ENCODE assay signal across 21 mouse cellular contexts in the genomic region with DNA sequence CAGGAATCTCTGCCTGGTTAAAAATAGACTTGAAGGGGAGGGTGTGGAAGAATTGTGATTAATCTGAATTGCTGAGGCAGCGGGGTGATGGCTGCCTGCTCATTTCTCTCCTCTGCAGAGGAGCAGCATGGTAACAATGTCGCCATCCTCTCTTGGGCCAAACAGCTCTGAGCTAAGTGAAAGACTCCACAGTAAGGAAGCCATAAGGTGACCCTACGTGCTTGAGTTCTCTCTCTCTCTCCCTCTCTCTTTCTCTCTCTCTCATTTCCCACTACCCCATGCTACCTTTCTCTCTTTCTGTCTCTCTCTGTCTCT. TPM values are rescaled to one million over a fixed set of nuclear protein-coding genes. Genes with fewer than 3 reads are reported as not detected.
DNase-seq lines count a peak whose midpoint lies in the region; ATAC-seq lines count a peak whose summit lies in the region.
"Had no signal": no experiment of that assay in that cellular context is flagged by ENCODE, and none has a peak within 500 bp of the region (broad histone marks: within the 10 kb centered on the region; RNA-seq: fewer than 3 reads in every experiment).

No protein-coding gene starts in this region.

- H3K4me2 ChIP-seq in midbrain, embryonic 11.5 days: no peak overlapping the region
- H3K4me2 ChIP-seq in hindbrain, embryonic 12.5 days (replicated peaks): no peak overlapping the region
- no peak overlapping the region for H3K4me2 ChIP-seq in midbrain, embryonic 12.5 days (replicated peaks)
- no peak overlapping the region for H3K4me2 ChIP-seq in neural tube, embryonic 15.5 days
- H3K4me2 ChIP-seq: embryonic facial prominence, embryonic 12.5 days; heart, embryonic 12.5 days; kidney, embryonic 15.5 days had no signal

- no peak overlapping the region for H3K4me3 ChIP-seq in midbrain, embryonic 11.5 days (ENCODE audit: low read depth, low read length)
- H3K4me3 ChIP-seq in midbrain, embryonic 10.5 days: no peak overlapping the region
- H3K4me3 ChIP-seq in hindbrain, embryonic 12.5 days: no peak overlapping the region
- H3K4me3 ChIP-seq in midbrain, embryonic 12.5 days: no peak overlapping the region
- H3K4me3 ChIP-seq in neural tube, embryonic 15.5 days (replicated peaks): no peak overlapping the region
- H3K4me3 ChIP-seq: embryonic facial prominence, embryonic 12.5 days; erythroblast, embryonic 14.5 days; heart, embryonic 12.5 days; kidney, embryonic 15.5 days; limb, embryonic 10.5 days had no signal

- no peak for DNase-seq in midbrain, embryonic 11.5 days (ENCODE audit: low spot score, missing footprints)
- no peak for DNase-seq in midbrain, embryonic 10.5 days (ENCODE audit: low spot score)
- DNase-seq in gastrocnemius, postnatal 4 days (ENCODE audit: low spot score in 2 of 2): no peak
- no peak for DNase-seq in urinary bladder, adult 18-20 months (ENCODE audit: low spot score in 2 of 2)
- DNase-seq: cerebellum, adult 8-10 months; gastrocnemius, postnatal 36 days; kidney, postnatal 4 days; lung, adult 18-20 months; lung, postnatal 14 days; thymus, postnatal 14 days had no signal

- no peaks in the 10 kb centered on the region for H3K4me1 ChIP-seq in midbrain, embryonic 11.5 days (ENCODE audit: control insufficient read depth, insufficient read depth, low read length)
- no peaks in the 10 kb centered on the region for H3K4me1 ChIP-seq in midbrain, embryonic 10.5 days
- peaks cover 4% of the 10 kb centered on the region; the same call in 1 of the 2 replicates for H3K4me1 ChIP-seq in hindbrain, embryonic 12.5 days
- H3K4me1 ChIP-seq in midbrain, embryonic 12.5 days: no peaks in the 10 kb centered on the region
- peaks cover 10% of the 10 kb centered on the region for H3K4me1 ChIP-seq in neural tube, embryonic 15.5 days
- H3K4me1 ChIP-seq: embryonic facial prominence, embryonic 12.5 days; limb, embryonic 10.5 days had no signal

- H3K27me3 ChIP-seq in midbrain, embryonic 11.5 days (ENCODE audit: control insufficient read depth, insufficient read depth, low read length): no peaks in the 10 kb centered on the region
- H3K27me3 ChIP-seq in midbrain, embryonic 10.5 days (ENCODE audit: low read depth, poor library complexity, severe bottlenecking): no peaks in the 10 kb centered on the region
- no peaks in the 10 kb centered on the region for H3K27me3 ChIP-seq in hindbrain, embryonic 12.5 days
- no peaks in the 10 kb centered on the region for H3K27me3 ChIP-seq in midbrain, embryonic 12.5 days
- no peaks in the 10 kb centered on the region for H3K27me3 ChIP-seq in neural tube, embryonic 15.5 days (replicated peaks)
- H3K27me3 ChIP-seq: embryonic facial prominence, embryonic 12.5 days; heart, embryonic 12.5 days; kidney, embryonic 15.5 days had no signal

- 87% methylated on average over 3 of the region's 3 CpGs for WGBS in midbrain, embryonic 11.5 days
- 85% methylated on average over 3 of the region's 3 CpGs for whole genome bisulfite sequencing in midbrain, embryonic 10.5 days
- 59% methylated on average over 3 of the region's 3 CpGs for WGBS in hindbrain, embryonic 12.5 days
- 70% methylated on average over 3 of the region's 3 CpGs for WGBS in midbrain, embryonic 12.5 days
- WGBS in neural tube, embryonic 15.5 days: 65% methylated on average over 3 of the region's 3 CpGs

- H3K9me3 ChIP-seq in midbrain, embryonic 11.5 days (ENCODE audit: control insufficient read depth, low read length): no peaks in the 10 kb centered on the region
- H3K9me3 ChIP-seq in midbrain, embryonic 10.5 days (replicated peaks): no peaks in the 10 kb centered on the region
- H3K9me3 ChIP-seq in hindbrain, embryonic 12.5 days (replicated peaks): 0 out of 2 replicates have a peak, but pooled peaks cover 3% of the 10 kb centered on the region
- H3K9me3 ChIP-seq in midbrain, embryonic 12.5 days: no peaks in the 10 kb centered on the region
- no peaks in the 10 kb centered on the region for H3K9me3 ChIP-seq in neural tube, embryonic 15.5 days (replicated peaks)
- H3K9me3 ChIP-seq: embryonic facial prominence, embryonic 12.5 days; heart, embryonic 12.5 days; kidney, embryonic 15.5 days; limb, embryonic 10.5 days had no signal

- H3K27ac ChIP-seq in midbrain, embryonic 11.5 days (ENCODE audit: low read depth, low read length): no peak overlapping the region
- no peak overlapping the region for H3K27ac ChIP-seq in midbrain, embryonic 10.5 days (replicated peaks)
- H3K27ac ChIP-seq in hindbrain, embryonic 12.5 days: peak overlapping the region; percentile 14; the same call in 1 of the 2 replicates
- H3K27ac ChIP-seq in midbrain, embryonic 12.5 days (replicated peaks): peak overlapping the region; percentile 49
- peak overlapping the region; percentile 45 for H3K27ac ChIP-seq in neural tube, embryonic 15.5 days (replicated peaks)
- H3K27ac ChIP-seq: embryonic facial prominence, embryonic 12.5 days; kidney, embryonic 15.5 days; limb, embryonic 10.5 days had no signal

- H3K36me3 ChIP-seq in midbrain, embryonic 11.5 days (ENCODE audit: control insufficient read depth, insufficient read depth, low read length): no peaks in the 10 kb centered on the region
- H3K36me3 ChIP-seq in midbrain, embryonic 10.5 days: 0 out of 2 replicates have a peak, but pooled peaks cover under 1% of the 10 kb centered on the region
- H3K36me3 ChIP-seq in hindbrain, embryonic 12.5 days: no peaks in the 10 kb centered on the region
- no peaks in the 10 kb centered on the region for H3K36me3 ChIP-seq in midbrain, embryonic 12.5 days
- H3K36me3 ChIP-seq in neural tube, embryonic 15.5 days: no peaks in the 10 kb centered on the region
- H3K36me3 ChIP-seq: embryonic facial prominence, embryonic 12.5 days; heart, embryonic 12.5 days; kidney, embryonic 15.5 days; limb, embryonic 10.5 days had no signal

- no peak overlapping the region for H3K9ac ChIP-seq in midbrain, embryonic 11.5 days (ENCODE audit: low read length)
- H3K9ac ChIP-seq in hindbrain, embryonic 12.5 days: no peak overlapping the region
- H3K9ac ChIP-seq in midbrain, embryonic 12.5 days (replicated peaks): no peak overlapping the region
- no peak overlapping the region for H3K9ac ChIP-seq in neural tube, embryonic 15.5 days (replicated peaks)
- H3K9ac ChIP-seq: embryonic facial prominence, embryonic 12.5 days; heart, embryonic 12.5 days; kidney, embryonic 15.5 days had no signal

- ATAC-seq in midbrain, embryonic 11.5 days (ENCODE audit: low FRiP score): peak; percentile 12; the same call in 1 of the 2 replicates
- peak; percentile 42 for ATAC-seq in hindbrain, embryonic 12.5 days (ENCODE audit: low FRiP score)
- peak; percentile 27; the same call in 1 of the 2 replicates for ATAC-seq in midbrain, embryonic 12.5 days (ENCODE audit: low FRiP score, low read depth)
- no peak for ATAC-seq in neural tube, embryonic 15.5 days (ENCODE audit: low FRiP score)
- ATAC-seq: intestine, postnatal 0 days had no signal

RNA-seq across cellular contexts. Expression of a gene that starts 15.0 kb away (rescaled TPM):
- polyA plus RNA-seq in midbrain, embryonic 11.5 days (2014; fragmentation: Nextera tagmentation; extraction: Ambion mirVana): 0.92 and 1.3 TPM in 2 replicates
- 1.4 TPM in 2 replicates for polyA plus RNA-seq in midbrain, embryonic 10.5 days (2016; fragmentation: Nextera tagmentation; extraction: Ambion mirVana)
- 1.8 and 1.9 TPM in 2 replicates for polyA plus RNA-seq in hindbrain, embryonic 12.5 days (2016; fragmentation: Nextera tagmentation; extraction: Ambion mirVana)
- 1.4 and 1.9 TPM in 2 replicates for polyA plus RNA-seq in midbrain, embryonic 12.5 days (2016; fragmentation: Nextera tagmentation; extraction: Ambion mirVana)
- polyA plus RNA-seq in neural tube, embryonic 15.5 days (2015; fragmentation: Nextera tagmentation; extraction: Ambion mirVana): 6.9 and 7.8 TPM in 2 replicates
- total RNA-seq in gastrocnemius, postnatal 4 days (2021): 10 to 100 TPM in 1 of 2 experiments, 1 to 10 TPM in 1; 8.7 to 10.6 TPM
- total RNA-seq: hematopoietic stem cell, adult 5-6 weeks; megakaryocyte, adult 5-6 weeks had no signal
- polyA plus RNA-seq: erythroblast, embryonic 14.5 days had no signal

Comparison
In these comparisons a context has a peak if more than half of its experiments do, and no peak if none do; other contexts are left out.
1. H3K27ac ChIP-seq: peak in hindbrain, embryonic 12.5 days (single experiment), midbrain, embryonic 12.5 days (single experiment) and neural tube, embryonic 15.5 days (single experiment); none in midbrain, embryonic 11.5 days (single experiment) and midbrain, embryonic 10.5 days (single experiment).